ENCODE assay signal across 8 mouse cellular contexts in the genomic region with DNA sequence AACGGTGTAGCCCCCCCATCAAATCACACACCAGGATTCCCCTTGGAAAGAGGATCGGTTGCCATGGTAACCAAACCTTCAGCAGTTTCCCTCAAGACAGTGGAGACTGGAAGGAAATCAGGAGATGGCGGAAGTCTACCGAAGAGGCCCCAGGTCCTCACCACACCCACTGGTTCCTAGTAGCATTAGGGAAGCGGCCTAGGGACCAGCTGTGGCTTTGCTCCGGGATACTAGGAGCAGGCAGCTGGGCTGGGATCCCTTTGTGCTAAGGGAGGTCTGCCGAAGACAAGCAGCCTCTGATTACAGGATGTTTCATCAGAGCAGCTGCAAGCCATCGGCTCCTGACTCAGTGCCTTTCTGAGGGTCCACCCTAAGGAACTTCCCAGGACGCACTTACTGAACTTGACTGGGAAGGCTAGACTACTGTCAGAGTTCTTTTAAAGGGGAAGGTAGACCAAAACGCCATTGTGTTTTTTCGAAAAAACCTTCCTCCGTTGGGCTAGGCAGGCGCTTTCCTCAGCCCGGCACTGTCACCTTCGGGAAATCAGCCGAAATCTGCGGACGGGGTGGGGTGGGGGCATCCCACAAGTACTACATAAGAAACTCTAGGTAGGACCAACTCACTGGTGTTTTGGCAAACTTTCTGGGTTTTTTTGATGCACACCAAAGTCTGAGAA.
A peak's percentile ranks its signal among the peaks of the same experiment; 100 is the strongest.
DNase-seq lines count a peak whose midpoint lies in the region; ATAC-seq lines count a peak whose summit lies in the region.

No protein-coding gene starts in this region.

- no peak overlapping the region for H3K4me2 ChIP-seq in liver, embryonic 12.5 days
- peak overlapping the region; percentile 36 for H3K4me2 ChIP-seq in forebrain, embryonic 13.5 days
- H3K4me2 ChIP-seq in limb, embryonic 13.5 days (replicated peaks) = peak overlapping the region; percentile 14; the same call in 1 of the 2 replicates

- H3K4me1 ChIP-seq in liver, embryonic 12.5 days = no peaks in the 10 kb centered on the region
- peaks cover 7% of the 10 kb centered on the region; the same call in 1 of the 2 replicates for H3K4me1 ChIP-seq in forebrain, embryonic 13.5 days
- H3K4me1 ChIP-seq in limb, embryonic 13.5 days = peaks cover 17% of the 10 kb centered on the region

- no peak overlapping the region for H3K27ac ChIP-seq in liver, embryonic 12.5 days
- no peak overlapping the region for H3K27ac ChIP-seq in forebrain, embryonic 13.5 days
- no peak overlapping the region for H3K27ac ChIP-seq in limb, embryonic 13.5 days

- WGBS in liver, embryonic 12.5 days (ENCODE audit: insufficient replicate concordance) = 28% methylated on average over 18 of the region's 18 CpGs
- 28% methylated on average over 18 of the region's 18 CpGs for WGBS in forebrain, embryonic 13.5 days
- WGBS in limb, embryonic 13.5 days = 28% methylated on average over 18 of the region's 18 CpGs

- no peaks in the 10 kb centered on the region for H3K9me3 ChIP-seq in liver, embryonic 12.5 days (replicated peaks)
- no peaks in the 10 kb centered on the region for H3K9me3 ChIP-seq in forebrain, embryonic 13.5 days (replicated peaks)
- H3K9me3 ChIP-seq in limb, embryonic 13.5 days = no peaks in the 10 kb centered on the region

- no peak overlapping the region for H3K4me3 ChIP-seq in liver, embryonic 12.5 days
- H3K4me3 ChIP-seq in forebrain, embryonic 13.5 days = no peak overlapping the region
- 0 out of 2 replicates have a peak overlapping the region, but pooled peaks have one; percentile 4 for H3K4me3 ChIP-seq in limb, embryonic 13.5 days

- H3K9ac ChIP-seq in liver, embryonic 12.5 days = no peak overlapping the region
- no peak overlapping the region for H3K9ac ChIP-seq in forebrain, embryonic 13.5 days
- H3K9ac ChIP-seq in limb, embryonic 13.5 days = no peak overlapping the region

- ATAC-seq in liver, embryonic 12.5 days = no peak
- no peak for ATAC-seq in forebrain, embryonic 13.5 days
- peak; percentile 69 for ATAC-seq in limb, embryonic 13.5 days (ENCODE audit: low FRiP score, low read depth)
- no peak for ATAC-seq in cerebellum, adult (ENCODE audit: insufficient number of reproducible peaks, low FRiP score, low TSS enrichment)

- H3K36me3 ChIP-seq in liver, embryonic 12.5 days = no peaks in the 10 kb centered on the region
- H3K36me3 ChIP-seq in forebrain, embryonic 13.5 days (ENCODE audit: poor library complexity, severe bottlenecking) = no peaks in the 10 kb centered on the region
- no peaks in the 10 kb centered on the region for H3K36me3 ChIP-seq in limb, embryonic 13.5 days

- DNase-seq in liver = peak; percentile 19
- peak; percentile 70 to 72 for DNase-seq in heart, postnatal 14 days
- DNase-seq in retina, embryonic 14.5 days (ENCODE audit: low spot score) = peak; percentile 47
- DNase-seq in ovary, adult 18-20 months (ENCODE audit: low spot score) = no peak

- intact Hi-C loops in heart, postnatal 14 days (cut with DNase I) = loop anchor here (10.0 kb wide), 2 partner anchors 141 to 619 kb away; partner anchors contain the start of gene Mtx2

- peaks cover 43% of the 10 kb centered on the region for H3K27me3 ChIP-seq in liver, embryonic 12.5 days (replicated peaks)
- H3K27me3 ChIP-seq in forebrain, embryonic 13.5 days = peaks cover 18% of the 10 kb centered on the region; the same call in 1 of the 2 replicates
- H3K27me3 ChIP-seq in limb, embryonic 13.5 days = peaks cover 90% of the 10 kb centered on the region
